Mouse (Mus musculus) liver, embryonic 14.5 days (tissue): Measurements from ENCODE around the gene Chst8.

Source experiments
- CTCF ChIP-seq: IDR thresholded peaks from 2 replicates; pipeline ENCODE4 v1.5.1; 2016; ENCODE audit warnings: antibody characterized with exemption, low read depth, control low read depth
- EP300 ChIP-seq: IDR thresholded peaks from 2 replicates; pipeline ENCODE4 v1.6.1; 2016; ENCODE audit warnings: antibody characterized with exemption, low read depth

GRCm38 (mm10) chr7:34739371-34739770 is 73.1 kb downstream of the Chst8 start:
- no peak for TF ChIP-seq CTCF
- no peak for TF ChIP-seq EP300
